Mouse (Mus musculus) stomach, embryonic 16.5 days (tissue): ENCODE results near the gene Nedd4. TPM values are rescaled to one million over a fixed set of nuclear protein-coding genes. Genes with fewer than 3 reads are reported as not detected.

ENCODE experiments used
- ATAC-seq: fragments of 200-750 bp; cut with Nextera tagmentation; 2 replicates; pipeline ENCODE4 v1.8.0; 2017; ENCODE audit warnings: moderate number of reproducible peaks, moderate TSS enrichment; ENCODE audit not compliant: insufficient read depth, low FRiP score
- H3K27ac ChIP-seq: fragments of 300-500 bp; sonication (generic); 2 replicates; pipeline ENCODE4 v1.5.1; 2014; ENCODE audit warnings: low read length
- H3K27me3 ChIP-seq: fragments of 300-500 bp; sonication (generic); 2 replicates; pipeline ENCODE4 v1.6.1; 2014; ENCODE audit warnings: low read length, control low read depth, mixed read lengths; ENCODE audit not compliant: control insufficient read depth, insufficient read depth
- H3K36me3 ChIP-seq: fragments of 300-500 bp; sonication (generic); 2 replicates; pipeline ENCODE4 v1.6.1; 2014; ENCODE audit warnings: low read length; ENCODE audit not compliant: control insufficient read depth, insufficient read depth
- H3K4me1 ChIP-seq: fragments of 300-500 bp; sonication (generic); 2 replicates; pipeline ENCODE4 v1.6.1; 2014; ENCODE audit warnings: low read length, control low read depth, mixed read lengths; ENCODE audit not compliant: control insufficient read depth, insufficient read depth
- H3K4me2 ChIP-seq: fragments of 300-500 bp; sonication (generic); 2 replicates; pipeline ENCODE4 v1.6.1; 2014; ENCODE audit warnings: low read depth, low read length, mixed read lengths
- H3K4me3 ChIP-seq: fragments of 300-500 bp; sonication (generic); replicated peaks from 2 replicates; pipeline ENCODE4 v1.5.1; 2014; ENCODE audit warnings: mild to moderate bottlenecking, low read length
- H3K9ac ChIP-seq: fragments of 300-500 bp; sonication (generic); 2 replicates; pipeline ENCODE4 v1.6.1; 2014; ENCODE audit warnings: low read length
- H3K9me3 ChIP-seq: fragments of 300-500 bp; sonication (generic); replicated peaks from 2 replicates; pipeline ENCODE4 v1.6.1; 2016; ENCODE audit warnings: low read length, control low read depth; ENCODE audit not compliant: control insufficient read depth
- WGBS: fragments of 180-500 bp; shearing (Covaris S2); extraction: QIAGEN DNeasy Blood & Tissue Kit; methylation state at CpG from one replicate; pipeline ENCODE4 v1.1.7; 2014; 5-methylcytosine and 5-hydroxymethylcytosine counted together
- polyA plus RNA-seq: library from polyadenylated mRNA; unstranded; fragments of >200 nt; fragmentation: Nextera tagmentation; extraction: Ambion mirVana; gene quantifications from 2 replicates; pipeline ENCODE4 v1.2.1, GENCODE M21; 2015

Nedd4 gene
- polyA plus RNA-seq, 1 experiment from 2014 or later, result 548 TPM

DNA sequence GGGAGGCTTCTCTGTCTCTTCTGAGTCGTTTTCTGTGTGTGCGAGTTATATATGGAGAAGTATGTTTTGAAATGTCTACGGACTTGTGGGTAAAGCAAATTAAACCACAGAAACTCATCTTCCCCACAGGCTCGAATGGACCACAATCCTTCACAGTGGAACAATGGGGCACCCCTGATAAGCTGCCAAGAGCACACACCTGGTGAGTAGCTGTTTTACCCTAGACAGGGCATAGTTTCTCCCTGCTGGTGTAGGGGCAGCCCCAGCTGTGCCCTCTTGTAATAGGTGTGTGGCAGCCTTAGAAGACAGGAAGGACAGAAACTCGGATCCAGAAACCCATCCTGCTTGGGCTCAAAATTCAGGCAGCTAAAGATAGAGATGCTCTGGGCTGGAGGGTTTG is 84.1 kb downstream of the Nedd4 start:
- H3K9me3 ChIP-seq, result no peaks in the 10 kb centered on the region
- no peak overlapping the region for H3K4me3 ChIP-seq
- H3K4me2 ChIP-seq, result no peak overlapping the region
- H3K36me3 ChIP-seq, result peaks cover 47% of the 10 kb centered on the region
- H3K9ac ChIP-seq, result no peak overlapping the region
- H3K27ac ChIP-seq, result no peak overlapping the region
- 81% methylated on average over 5 of the region's 5 CpGs for WGBS
- ATAC-seq, result no peak
- H3K4me1 ChIP-seq, result no peaks in the 10 kb centered on the region
- no peaks in the 10 kb centered on the region for H3K27me3 ChIP-seq

- no peak overlapping the region for H3K27ac ChIP-seq
- no peaks in the 10 kb centered on the region for H3K27me3 ChIP-seq
- no peak for ATAC-seq
- 73% methylated on average over 2 of the region's 2 CpGs for WGBS
- H3K36me3 ChIP-seq, result peaks cover 30% of the 10 kb centered on the region
- H3K4me2 ChIP-seq, result no peak overlapping the region
- no peaks in the 10 kb centered on the region for H3K9me3 ChIP-seq
- H3K4me1 ChIP-seq, result no peaks in the 10 kb centered on the region
- H3K4me3 ChIP-seq, result no peak overlapping the region
- no peak overlapping the region for H3K9ac ChIP-seq
Measured at GRCm38 (mm10) chr9:72750272-72750671, 88.1 kb downstream of the Nedd4 start.

DNA sequence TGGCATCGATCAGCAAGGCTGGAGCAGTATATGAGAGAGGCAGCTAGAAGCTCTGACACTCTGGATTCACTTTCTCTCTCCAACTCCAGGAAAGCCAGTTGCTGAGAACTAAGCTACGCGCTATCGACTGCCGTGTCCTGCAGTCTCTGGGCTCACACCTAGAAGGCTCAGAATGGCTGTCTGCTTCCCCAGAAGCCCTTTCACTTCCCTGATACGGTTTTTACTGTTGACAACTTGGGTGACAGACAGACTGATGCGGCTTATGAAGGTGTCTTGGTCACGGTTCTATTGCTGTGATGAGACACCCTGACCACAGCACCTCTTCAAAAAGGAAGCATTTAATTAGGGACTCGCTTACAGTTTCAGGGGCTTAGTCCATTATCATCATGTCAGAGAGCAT is 90.5 kb downstream of the Nedd4 start:
- WGBS, result 71% methylated on average over 9 of the region's 9 CpGs
- H3K9ac ChIP-seq, result no peak overlapping the region
- no peak for ATAC-seq

DNA sequence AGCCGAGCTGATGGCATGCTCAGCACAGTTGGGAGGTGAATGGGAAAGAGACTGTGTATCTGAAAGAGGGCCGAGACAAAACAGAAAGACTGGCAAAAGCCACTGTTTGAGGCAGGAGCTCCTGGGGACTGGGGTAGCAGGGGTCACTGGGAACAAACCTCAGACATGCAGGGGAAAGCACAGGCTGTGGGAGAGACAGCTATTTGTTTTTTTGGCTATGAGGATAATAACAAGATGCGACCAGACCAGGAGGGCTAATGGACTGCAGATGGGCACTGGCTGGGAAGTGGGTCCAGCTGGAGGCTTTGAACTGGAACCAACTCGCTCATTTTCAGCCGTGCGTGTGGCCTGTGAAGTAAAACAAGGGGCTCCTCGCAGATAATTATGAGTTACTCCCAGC is 91.6 kb downstream of the Nedd4 start:
- H3K4me2 ChIP-seq, result no peak overlapping the region
- H3K27ac ChIP-seq, result no peak overlapping the region
- 20% methylated on average over 7 of the region's 7 CpGs for WGBS
- no peaks in the 10 kb centered on the region for H3K4me1 ChIP-seq
- no peak for ATAC-seq
- H3K4me3 ChIP-seq, result no peak overlapping the region
- H3K9ac ChIP-seq, result no peak overlapping the region
- H3K27me3 ChIP-seq, result no peaks in the 10 kb centered on the region
- peaks cover 4% of the 10 kb centered on the region; the same call in 1 of the 2 replicates for H3K36me3 ChIP-seq
- H3K9me3 ChIP-seq, result no peaks in the 10 kb centered on the region

More for the DNA sequence above, 90.5 kb downstream of the Nedd4 start:
- Histone ChIP-seq H3K4me1 (no peaks in the 10 kb centered on the region), H3K4me3 (no peak overlapping the region), H3K27me3 (no peaks in the 10 kb centered on the region), H3K27ac (no peak overlapping the region), H3K4me2 (no peak overlapping the region), H3K36me3 (peaks cover 14% of the 10 kb centered on the region), H3K9me3 (no peaks in the 10 kb centered on the region)

DNA sequence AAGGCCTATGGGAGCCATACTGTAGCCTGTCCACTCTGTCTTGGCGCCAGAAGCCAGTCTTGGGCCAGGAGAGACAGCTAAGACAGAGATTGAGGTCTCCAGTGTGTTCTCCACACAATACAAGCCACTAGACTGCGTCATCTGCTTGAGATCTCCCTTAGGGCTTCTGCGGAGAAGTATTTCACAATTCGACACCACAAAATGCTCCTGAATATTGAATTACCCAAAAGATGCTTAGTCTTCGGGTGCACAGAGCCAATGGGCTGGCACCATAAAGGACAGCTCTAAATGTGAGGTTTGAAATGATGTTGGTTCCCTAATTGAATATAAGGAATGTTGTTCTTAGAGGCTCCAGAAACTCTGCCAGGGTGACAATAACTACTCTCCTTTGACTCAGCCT is 95.0 kb downstream of the Nedd4 start:
- H3K9ac ChIP-seq, result no peak overlapping the region
- H3K27me3 ChIP-seq, result no peaks in the 10 kb centered on the region
- H3K4me1 ChIP-seq, result no peaks in the 10 kb centered on the region
- 83% methylated on average over 5 of the region's 5 CpGs for WGBS
- no peaks in the 10 kb centered on the region for H3K9me3 ChIP-seq
- no peak overlapping the region for H3K4me2 ChIP-seq
- ATAC-seq, result no peak
- H3K36me3 ChIP-seq, result no peaks in the 10 kb centered on the region
- H3K4me3 ChIP-seq, result no peak overlapping the region
- H3K27ac ChIP-seq, result no peak overlapping the region

DNA sequence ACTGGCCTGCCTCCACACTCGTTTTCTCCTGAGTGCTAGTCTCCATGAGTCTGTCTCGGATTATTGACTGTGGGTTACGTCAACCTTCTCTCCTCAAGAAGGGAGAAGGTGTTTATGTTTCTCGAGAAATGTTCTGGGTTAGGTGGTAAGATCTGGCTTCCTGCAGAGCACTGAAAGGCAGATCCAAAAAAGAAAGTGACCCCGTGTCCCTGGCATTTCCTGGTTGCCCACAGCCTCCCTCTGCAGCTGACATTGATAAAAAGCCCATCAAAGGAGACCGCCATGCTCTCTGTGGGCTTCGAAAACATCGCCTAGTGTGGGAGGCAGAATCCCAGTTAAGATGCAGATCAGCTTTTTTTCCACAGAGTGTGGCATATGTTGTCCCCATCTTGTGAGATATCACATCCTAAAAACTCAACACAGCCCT is 96.6 kb downstream of the Nedd4 start:
- no peak overlapping the region for H3K4me2 ChIP-seq
- H3K4me1 ChIP-seq, result no peaks in the 10 kb centered on the region
- no peak for ATAC-seq
- no peak overlapping the region for H3K27ac ChIP-seq
- H3K9ac ChIP-seq, result no peak overlapping the region
- WGBS, result 34% methylated on average over 8 of the region's 8 CpGs
- H3K27me3 ChIP-seq, result no peaks in the 10 kb centered on the region
- H3K4me3 ChIP-seq, result no peak overlapping the region
- H3K9me3 ChIP-seq, result no peaks in the 10 kb centered on the region
- H3K36me3 ChIP-seq, result no peaks in the 10 kb centered on the region

GRCm38 (mm10) chr9:72763050-72763718 is 101.0 kb downstream of the Nedd4 start:
- H3K36me3 ChIP-seq, result no peaks in the 10 kb centered on the region
- no peaks in the 10 kb centered on the region for H3K27me3 ChIP-seq
- no peaks in the 10 kb centered on the region for H3K9me3 ChIP-seq
- H3K4me2 ChIP-seq, result no peak overlapping the region
- H3K27ac ChIP-seq, result peak overlapping the region; percentile 21
- peak; percentile 76 for ATAC-seq
- WGBS, result 16% methylated on average over 3 of the region's 3 CpGs
- H3K4me3 ChIP-seq, result no peak overlapping the region
- peaks cover 3% of the 10 kb centered on the region; the same call in 1 of the 2 replicates for H3K4me1 ChIP-seq
- no peak overlapping the region for H3K9ac ChIP-seq

DNA sequence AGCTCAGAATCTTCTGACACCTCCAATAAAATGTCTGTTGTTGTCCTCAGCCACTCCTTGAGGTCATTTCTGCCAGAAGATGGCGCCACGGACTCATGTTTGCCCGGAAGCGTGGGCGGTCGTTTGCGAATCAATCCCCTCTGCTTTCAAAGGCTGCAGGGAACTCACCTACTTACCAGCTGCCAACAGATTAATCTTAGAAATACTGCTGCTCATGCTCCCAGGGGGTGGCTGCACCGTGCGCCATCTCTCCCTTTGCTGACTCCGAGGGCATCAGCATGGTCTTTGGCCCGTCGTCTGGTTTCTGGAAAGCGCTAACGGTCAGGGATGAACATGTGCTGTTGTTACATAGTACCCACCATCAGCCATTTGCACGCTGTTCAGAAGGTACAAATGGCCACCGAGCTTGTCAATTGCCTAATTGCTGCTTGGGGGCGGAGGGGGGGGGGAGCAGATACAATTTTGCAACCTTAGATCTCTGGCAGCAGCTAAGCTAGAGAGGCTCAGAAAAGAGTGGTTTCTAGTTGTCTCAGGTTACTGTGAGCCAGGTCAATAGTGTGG is 104.7 kb downstream of the Nedd4 start:
- peak; percentile 56; the same call in 1 of the 2 replicates for ATAC-seq
- 1% methylated on average over 17 of the region's 17 CpGs for WGBS
- peak overlapping the region; percentile 45 for H3K4me3 ChIP-seq
- peak overlapping the region; percentile 68 for H3K4me2 ChIP-seq
- no peaks in the 10 kb centered on the region for H3K36me3 ChIP-seq
- H3K9me3 ChIP-seq, result no peaks in the 10 kb centered on the region
- H3K9ac ChIP-seq, result peak overlapping the region; percentile 59
- H3K4me1 ChIP-seq, result peaks cover 3% of the 10 kb centered on the region; the same call in 1 of the 2 replicates
- no peaks in the 10 kb centered on the region for H3K27me3 ChIP-seq
- H3K27ac ChIP-seq, result no peak overlapping the region

DNA sequence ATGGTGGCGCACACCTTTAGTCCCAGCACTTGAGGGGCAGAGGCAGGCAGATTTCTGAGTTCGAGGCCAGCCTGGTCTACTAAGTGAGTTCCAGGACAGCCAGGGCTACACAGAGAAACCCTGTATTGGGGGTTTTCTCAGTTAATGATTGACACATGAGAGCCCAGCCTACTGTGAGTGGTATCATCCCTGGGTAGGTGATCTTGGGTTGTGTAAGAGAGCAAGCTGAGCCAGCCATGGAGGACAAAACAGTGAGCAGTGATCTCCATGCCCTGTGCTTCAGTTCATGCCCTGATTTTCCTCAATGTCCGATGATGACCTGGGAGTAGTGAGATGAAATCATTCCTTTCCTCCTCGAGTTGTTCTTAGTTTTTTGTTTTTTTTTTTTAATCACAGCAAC is 112.9 kb downstream of the Nedd4 start:
- Histone ChIP-seq H3K27ac (no peak overlapping the region), H3K9ac (no peak overlapping the region), H3K27me3 (no peaks in the 10 kb centered on the region), H3K9me3 (no peaks in the 10 kb centered on the region), H3K4me1 (0 out of 2 replicates have a peak, but pooled peaks cover 5% of the 10 kb centered on the region), H3K4me3 (no peak overlapping the region), H3K36me3 (no peaks in the 10 kb centered on the region), H3K4me2 (no peak overlapping the region)
- 89% methylated on average over 4 of the region's 4 CpGs for WGBS
- ATAC-seq, result no peak
